Mouse (Mus musculus): ENCODE measurements around the gene Prkce.

The Prkce gene

GRCm38 (mm10) chr17:86397647-86398046 is 230.1 kb downstream of the Prkce start:
- CTCF ChIA-PET = interaction anchor here in 1 of 4 experiments (0.6 kb wide), 1 partner anchor 231 kb away, joined by 3 read pairs; no protein-coding TSS in a partner anchor
- POLR2A ChIA-PET = no interaction called here

GRCm38 (mm10) chr17:86398226-86398625 is 230.6 kb downstream of the Prkce start:
- ChIA-PET CTCF (no interaction called here), POLR2A (no interaction called here)

GRCm38 (mm10) chr17:86400032-86400431 is 232.4 kb downstream of the Prkce start:
- ChIA-PET CTCF (no interaction called here), POLR2A (no interaction called here)

GRCm38 (mm10) chr17:86404795-86405501 is 237.4 kb downstream of the Prkce start:
- CTCF ChIA-PET = interaction anchor here in 1 of 4 experiments (0.6 kb wide), 1 partner anchor 111 kb away, joined by 4 read pairs; no protein-coding TSS in a partner anchor
- POLR2A ChIA-PET = interaction anchor here in 1 of 4 experiments (1.7 kb wide), 1 partner anchor 14 kb away, joined by 4 read pairs; no protein-coding TSS in a partner anchor

GRCm38 (mm10) chr17:86405644-86406043 is 238.1 kb downstream of the Prkce start:
- CTCF ChIA-PET = no interaction called here
- POLR2A ChIA-PET = interaction anchor here in 1 of 4 experiments (1.7 kb wide), 1 partner anchor 13 kb away, joined by 4 read pairs; no protein-coding TSS in a partner anchor

GRCm38 (mm10) chr17:86407921-86408613 is 240.5 kb downstream of the Prkce start:
- POLR2A ChIA-PET = no interaction called here
- CTCF ChIA-PET = no interaction called here

GRCm38 (mm10) chr17:86408614-86409006 is 241.0 kb downstream of the Prkce start:
- ChIA-PET POLR2A (no interaction called here), CTCF (no interaction called here)

GRCm38 (mm10) chr17:86409485-86409884 is 241.9 kb downstream of the Prkce start:
- ChIA-PET CTCF (no interaction called here), POLR2A (interaction anchor here in 1 of 4 experiments (0.6 kb wide), 1 partner anchor 577 kb away, joined by 4 read pairs; no protein-coding TSS in a partner anchor)

- ChIA-PET CTCF (interaction anchor here in 1 of 4 experiments (0.9 kb wide), 1 partner anchor 249 kb away, joined by 3 read pairs; no protein-coding TSS in a partner anchor), POLR2A (no interaction called here)
These were observed 242.9 kb downstream of the Prkce start for GRCm38 (mm10) chr17:86410496-86410895.

GRCm38 (mm10) chr17:86412141-86412540 is 244.6 kb downstream of the Prkce start:
- POLR2A ChIA-PET = no interaction called here
- CTCF ChIA-PET = no interaction called here

DNA sequence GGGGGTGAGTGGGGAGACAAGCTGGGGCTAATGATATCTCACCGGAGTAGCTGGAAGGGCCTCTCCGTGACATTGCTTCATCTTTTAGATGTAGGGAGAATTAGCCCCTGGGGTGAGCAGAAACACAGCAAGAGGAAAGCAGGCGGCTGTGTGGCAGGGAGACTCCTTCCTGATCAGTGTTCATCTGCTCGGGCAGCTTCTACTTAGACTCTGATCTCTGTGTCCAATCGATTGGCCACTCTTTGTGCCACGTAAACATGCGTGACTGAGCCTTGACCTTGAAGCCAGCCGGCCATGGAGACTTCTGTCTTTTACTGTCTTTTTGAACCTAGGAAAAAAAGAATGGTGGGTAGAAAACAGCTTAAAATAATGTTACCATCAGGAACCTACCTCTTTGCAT is 247.0 kb downstream of the Prkce start:
- CTCF ChIA-PET = no interaction called here
- POLR2A ChIA-PET = interaction anchor here in 1 of 4 experiments (0.5 kb wide), 1 partner anchor 102 kb away, joined by 3 read pairs; no protein-coding TSS in a partner anchor

GRCm38 (mm10) chr17:86415989-86416388 is 248.4 kb downstream of the Prkce start:
- ChIA-PET POLR2A (no interaction called here), CTCF (no interaction called here)

DNA sequence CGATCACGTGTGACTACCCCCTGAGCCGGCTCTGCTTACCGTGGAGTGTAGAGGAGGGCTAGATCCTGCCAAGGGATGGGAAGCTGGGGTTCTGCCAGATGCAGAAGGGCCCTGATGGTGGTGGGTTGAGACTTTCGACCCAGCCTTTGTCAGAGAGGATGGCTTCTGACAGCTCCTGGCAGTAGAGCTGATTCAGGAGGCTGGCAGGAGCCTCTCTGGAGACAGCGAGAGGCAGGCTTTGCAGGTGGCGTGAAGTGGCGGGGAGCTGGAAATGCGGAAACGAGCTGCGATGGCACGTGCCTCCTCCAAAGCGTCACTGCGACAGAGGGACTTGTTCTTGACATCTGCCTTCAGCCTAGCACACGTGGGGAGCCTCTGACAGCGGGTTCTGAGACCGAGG is 250.7 kb downstream of the Prkce start:
- ChIA-PET POLR2A (interaction anchor here in 1 of 4 experiments (1.3 kb wide), 2 partner anchors 13 to 37 kb away, joined by 3 to 4 read pairs; no protein-coding TSS in a partner anchor), CTCF (no interaction called here)

DNA sequence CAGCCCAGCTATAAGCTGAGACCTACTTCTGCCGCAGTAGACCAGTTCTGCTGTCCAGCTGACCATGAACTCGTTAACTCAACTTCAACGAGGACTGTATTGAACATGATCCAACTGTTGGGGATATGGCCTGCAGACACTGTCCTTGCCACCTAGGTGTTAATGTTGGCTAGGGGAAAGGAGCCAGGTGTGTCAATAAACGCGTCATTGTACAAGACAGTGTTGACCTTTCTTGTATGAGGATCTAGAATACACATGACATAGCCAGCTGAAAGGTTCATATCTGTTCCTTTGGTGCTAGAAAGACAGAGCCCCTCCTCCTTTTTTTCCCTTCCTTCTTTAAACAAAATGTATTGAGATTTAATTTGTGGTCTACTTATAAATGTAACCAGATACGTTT is 251.6 kb downstream of the Prkce start:
- ChIA-PET POLR2A (interaction anchor here in 1 of 4 experiments (1.3 kb wide), 2 partner anchors 14 to 38 kb away, joined by 3 to 4 read pairs; no protein-coding TSS in a partner anchor), CTCF (no interaction called here)

DNA sequence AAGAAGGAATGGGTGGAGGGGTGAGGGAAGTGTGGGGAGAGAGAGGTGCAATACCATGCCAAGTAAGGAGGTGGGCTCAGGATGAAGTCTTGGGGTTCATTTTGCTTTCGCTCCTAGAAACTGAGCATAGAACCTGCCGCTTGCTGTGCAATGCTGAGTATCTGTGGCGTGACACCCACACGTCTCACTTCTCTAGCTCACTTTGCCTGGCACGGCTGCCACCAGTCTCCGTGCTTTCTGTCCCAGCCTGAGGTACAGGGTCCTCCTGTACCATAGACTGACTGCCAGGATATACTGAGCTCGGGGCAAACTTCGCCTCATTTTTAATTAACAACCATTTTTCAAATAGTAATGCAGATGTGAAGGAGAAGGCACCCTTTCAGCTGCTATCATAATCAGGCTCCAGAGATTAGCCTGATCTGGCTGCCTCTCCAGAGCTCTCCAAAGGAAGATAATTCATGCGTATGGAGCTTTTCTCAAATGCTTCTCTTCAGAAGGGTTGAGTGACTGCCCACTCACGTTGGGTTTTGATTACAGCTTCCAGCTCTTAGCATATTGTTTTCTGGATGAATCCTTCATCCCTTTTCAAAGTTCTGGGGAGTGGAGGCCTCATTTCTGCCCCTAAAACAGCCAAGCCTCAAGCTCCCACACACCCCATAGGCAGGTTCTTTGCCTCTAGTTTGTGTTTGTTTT is 253.2 kb downstream of the Prkce start:
- ChIA-PET CTCF (no interaction called here), POLR2A (interaction anchor here in 1 of 4 experiments (1.3 kb wide), 1 partner anchor 19 kb away, joined by 3 read pairs; no protein-coding TSS in a partner anchor)

GRCm38 (mm10) chr17:86422023-86422422 is 254.4 kb downstream of the Prkce start:
- ChIA-PET POLR2A (no interaction called here), CTCF (interaction anchor here in 1 of 4 experiments (1.0 kb wide), 1 partner anchor 49 kb away, joined by 3 read pairs; no protein-coding TSS in a partner anchor)

GRCm38 (mm10) chr17:86429877-86430276 is 262.3 kb downstream of the Prkce start:
- POLR2A ChIA-PET = interaction anchor here in 1 of 4 experiments (0.6 kb wide), 1 partner anchor 935 kb away, joined by 3 read pairs; no protein-coding TSS in a partner anchor
- CTCF ChIA-PET = interaction anchor here in 1 of 4 experiments (0.6 kb wide), 1 partner anchor 403 kb away, joined by 4 read pairs; no protein-coding TSS in a partner anchor

GRCm38 (mm10) chr17:86433117-86433516 is 265.5 kb downstream of the Prkce start:
- CTCF ChIA-PET = no interaction called here
- POLR2A ChIA-PET = interaction anchor here in 1 of 4 experiments (0.5 to 0.7 kb wide), 2 partner anchors 744 to 864 kb away, joined by 3 to 4 read pairs; no protein-coding TSS in a partner anchor

DNA sequence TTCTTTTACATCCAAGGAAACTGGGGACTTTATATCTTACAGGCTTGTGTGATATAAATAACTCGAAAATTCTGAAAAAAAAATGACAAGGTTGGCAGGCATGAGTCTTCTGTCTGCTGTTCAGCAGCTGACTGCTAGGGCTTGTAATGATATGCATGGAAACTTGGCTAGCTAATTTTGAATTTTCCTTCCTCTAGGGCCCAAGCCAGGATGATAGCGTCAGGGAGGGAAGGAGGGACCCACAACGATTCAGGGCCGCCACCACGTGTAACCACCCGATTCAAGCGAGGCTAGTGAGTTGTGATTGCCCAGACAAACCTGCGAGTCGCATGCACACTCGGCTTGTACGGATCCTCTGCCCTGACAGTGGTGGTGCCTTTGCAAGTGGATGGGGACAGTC is 266.2 kb downstream of the Prkce start:
- POLR2A ChIA-PET = interaction anchor here in 1 of 4 experiments (0.5 to 0.7 kb wide), 2 partner anchors 743 to 865 kb away, joined by 3 to 4 read pairs; no protein-coding TSS in a partner anchor

More for the DNA sequence above, 266.2 kb downstream of the Prkce start:
- CTCF ChIA-PET = no interaction called here

Data from embryonic stem cell, embryonic (primary cell).